Comparison of ENCODE assay signal across 8 mouse cellular contexts in genomic region chr12:38778299-38779075, GRCm38 (mm10). TPM values are rescaled to one million over a fixed set of nuclear protein-coding genes. Genes with fewer than 3 reads are reported as not detected.
DNase-seq lines count a peak whose midpoint lies in the region; ATAC-seq lines count a peak whose summit lies in the region.

No protein-coding gene starts in this region.

- H3K4me2 ChIP-seq in forebrain, embryonic 12.5 days = peak overlapping the region; percentile 93
- peak overlapping the region; percentile 98 for H3K4me2 ChIP-seq in heart, embryonic 16.5 days (ENCODE audit: low read depth, low read length)
- peak overlapping the region; percentile 76 for H3K4me2 ChIP-seq in liver, embryonic 13.5 days
- H3K4me2 ChIP-seq in stomach, embryonic 16.5 days (ENCODE audit: low read depth, low read length) = peak overlapping the region; percentile 98

- H3K9ac ChIP-seq in forebrain, embryonic 12.5 days = peak overlapping the region; percentile 59
- peak overlapping the region; percentile 82 for H3K9ac ChIP-seq in heart, embryonic 16.5 days (ENCODE audit: low read length)
- peak overlapping the region; percentile 26; the same call in 1 of the 2 replicates for H3K9ac ChIP-seq in liver, embryonic 13.5 days
- peak overlapping the region; percentile 76 for H3K9ac ChIP-seq in stomach, embryonic 16.5 days (ENCODE audit: low read length)

- H3K36me3 ChIP-seq in forebrain, embryonic 12.5 days (replicated peaks) = no peaks in the 10 kb centered on the region
- H3K36me3 ChIP-seq in heart, embryonic 16.5 days (ENCODE audit: control insufficient read depth, insufficient read depth) = no peaks in the 10 kb centered on the region
- no peaks in the 10 kb centered on the region for H3K36me3 ChIP-seq in liver, embryonic 13.5 days
- H3K36me3 ChIP-seq in stomach, embryonic 16.5 days (ENCODE audit: control insufficient read depth, insufficient read depth, low read length) = no peaks in the 10 kb centered on the region

- peak; percentile 96 for ATAC-seq in forebrain, embryonic 12.5 days (ENCODE audit: low FRiP score)
- peak; percentile 91 for ATAC-seq in heart, embryonic 16.5 days (replicated peaks; ENCODE audit: extremely low read depth, insufficient read depth, low FRiP score)
- peak; percentile 88 for ATAC-seq in liver, embryonic 13.5 days (ENCODE audit: low read depth)
- peak; percentile 95 for ATAC-seq in stomach, embryonic 16.5 days (ENCODE audit: insufficient read depth, low FRiP score)

- H3K9me3 ChIP-seq in forebrain, embryonic 12.5 days = no peaks in the 10 kb centered on the region
- H3K9me3 ChIP-seq in heart, embryonic 16.5 days (replicated peaks; ENCODE audit: control insufficient read depth, low read length) = no peaks in the 10 kb centered on the region
- no peaks in the 10 kb centered on the region for H3K9me3 ChIP-seq in liver, embryonic 13.5 days (replicated peaks)
- H3K9me3 ChIP-seq in stomach, embryonic 16.5 days (replicated peaks; ENCODE audit: control insufficient read depth, low read length) = no peaks in the 10 kb centered on the region

- peak overlapping the region; percentile 56 for H3K4me3 ChIP-seq in forebrain, embryonic 12.5 days (replicated peaks)
- peak overlapping the region; percentile 87 for H3K4me3 ChIP-seq in heart, embryonic 16.5 days (ENCODE audit: low read length)
- H3K4me3 ChIP-seq in liver, embryonic 13.5 days (replicated peaks) = peak overlapping the region; percentile 59
- peak overlapping the region; percentile 69 for H3K4me3 ChIP-seq in stomach, embryonic 16.5 days (replicated peaks; ENCODE audit: low read length)

- H3K27ac ChIP-seq in forebrain, embryonic 12.5 days = peak overlapping the region; percentile 90
- peak overlapping the region; percentile 91 for H3K27ac ChIP-seq in heart, embryonic 16.5 days (ENCODE audit: low read length)
- peak overlapping the region; percentile 61; the same call in 1 of the 2 replicates for H3K27ac ChIP-seq in liver, embryonic 13.5 days
- H3K27ac ChIP-seq in stomach, embryonic 16.5 days (ENCODE audit: low read length) = peak overlapping the region; percentile 98

- WGBS in forebrain, embryonic 12.5 days = under 1% methylated on average over 36 of the region's 37 CpGs
- 0% methylated on average over 37 of the region's 37 CpGs for WGBS in heart, embryonic 16.5 days
- under 1% methylated on average over 37 of the region's 37 CpGs for WGBS in liver, embryonic 13.5 days (ENCODE audit: insufficient replicate concordance)
- under 1% methylated on average over 35 of the region's 37 CpGs for WGBS in stomach, embryonic 16.5 days

- peaks cover 4% of the 10 kb centered on the region; the same call in 1 of the 2 replicates for H3K27me3 ChIP-seq in forebrain, embryonic 12.5 days
- H3K27me3 ChIP-seq in heart, embryonic 16.5 days (ENCODE audit: control insufficient read depth, insufficient read depth, low read length) = no peaks in the 10 kb centered on the region
- no peaks in the 10 kb centered on the region for H3K27me3 ChIP-seq in liver, embryonic 13.5 days
- H3K27me3 ChIP-seq in stomach, embryonic 16.5 days (ENCODE audit: control insufficient read depth, insufficient read depth, low read length) = no peaks in the 10 kb centered on the region

- peaks cover 18% of the 10 kb centered on the region for H3K4me1 ChIP-seq in forebrain, embryonic 12.5 days
- peaks cover 5% of the 10 kb centered on the region; the same call in 1 of the 2 replicates for H3K4me1 ChIP-seq in heart, embryonic 16.5 days (ENCODE audit: control insufficient read depth, insufficient read depth, low read length)
- H3K4me1 ChIP-seq in liver, embryonic 13.5 days (replicated peaks) = peaks cover 9% of the 10 kb centered on the region; the same call in 1 of the 2 replicates
- peaks cover 3% of the 10 kb centered on the region for H3K4me1 ChIP-seq in stomach, embryonic 16.5 days (ENCODE audit: control insufficient read depth, insufficient read depth, low read length)

- DNase-seq in CD8-positive naive resting alpha-beta T cell, adult 2 months (ENCODE audit: low read depth in 2 of 2, low spot score in 2 of 2) = peak; percentile 30 to 37
- peak; percentile 48 for DNase-seq in c-Kit-positive CD71-negative TER-119-negative erythroid progenitor cells, embryonic 14.5 days (ENCODE audit: low read depth)
- peak; percentile 93 for DNase-seq in kidney, postnatal 14 days
- peak; percentile 52 for DNase-seq in liver, embryonic 13.5 days
- DNase-seq in natural killer cell, adult 2 months (ENCODE audit: low spot score in 2 of 2) = peak; percentile 21 to 23

RNA-seq across cellular contexts. Expression of gene Etv1, which starts 0.7 kb away (rescaled TPM):
- 25.5 and 46.6 TPM in 2 replicates for polyA plus RNA-seq in forebrain, embryonic 12.5 days (2016; fragmentation: Nextera tagmentation; extraction: Ambion mirVana)
- polyA plus RNA-seq in heart, embryonic 16.5 days (2015; fragmentation: Nextera tagmentation; extraction: Ambion mirVana) = 29.0 and 31.7 TPM in 2 replicates
- 0.31 and 1.3 TPM in 2 replicates for polyA plus RNA-seq in liver, embryonic 13.5 days (2015; fragmentation: Nextera tagmentation; extraction: Ambion mirVana)
- 42.1 and 44.6 TPM in 2 replicates for polyA plus RNA-seq in stomach, embryonic 16.5 days (2015; fragmentation: Nextera tagmentation; extraction: Ambion mirVana)

Comparison
In these comparisons a context has a peak if more than half of its experiments do, and no peak if none do; other contexts are left out.
1. Peak in every context shown above with its lines: DNase-seq, ATAC-seq, H3K4me3 ChIP-seq and H3K27ac ChIP-seq.
2. DNase-seq: peak in every context shown above with its lines; median percentile 93 in kidney, postnatal 14 days; 52 in liver, embryonic 13.5 days; 48 in c-Kit-positive CD71-negative TER-119-negative erythroid progenitor cells, embryonic 14.5 days; 34 in CD8-positive naive resting alpha-beta T cell, adult 2 months; 22 in natural killer cell, adult 2 months.
3. H3K9ac ChIP-seq: peak in every context shown above with its lines; median percentile 82 in heart, embryonic 16.5 days; 76 in stomach, embryonic 16.5 days; 59 in forebrain, embryonic 12.5 days; 26 in liver, embryonic 13.5 days.
4. RNA of gene Etv1, which starts 0.7 kb away (polyA plus RNA-seq): 42.1 to 44.6 TPM in stomach, embryonic 16.5 days, 29.0 to 31.7 TPM in heart, embryonic 16.5 days and 25.5 to 46.6 TPM in forebrain, embryonic 12.5 days; 0.31 to 1.3 TPM in liver, embryonic 13.5 days; every median in the first group is over 10 times any median in the second.